Mouse (Mus musculus) brown adipose tissue, adult 24 weeks (tissue): ENCODE measurements around the gene Pold1. TPM values are rescaled to one million over a fixed set of nuclear protein-coding genes. Genes with fewer than 3 reads are reported as not detected.

Experiments
- H3K27ac ChIP-seq: fragments of 200-500 bp; replicated peaks from 2 replicates; pipeline ENCODE4 v1.5.1; 2012; ENCODE audit warnings: low read depth, mild to moderate bottlenecking, low read length
- H3K4me1 ChIP-seq: fragments of 200-500 bp; 2 replicates; pipeline ENCODE4 v1.6.1; 2012; ENCODE audit warnings: low read length, mixed read lengths; ENCODE audit not compliant: control insufficient read depth, insufficient read depth, insufficient read length
- H3K4me3 ChIP-seq: fragments of 200-500 bp; 2 replicates; pipeline ENCODE4 v1.5.1; 2012; ENCODE audit warnings: low read depth, mild to moderate bottlenecking, low read length, moderate library complexity; ENCODE audit not compliant: insufficient read depth
- polyA plus RNA-seq: library from polyadenylated mRNA; stranded (reverse); fragments of >200 nt; gene quantifications from 2 replicates; pipeline ENCODE4 v1.2.4, GENCODE M21; 2012; ENCODE audit not compliant: missing spikeins, insufficient read depth, insufficient read length

Gene Pold1
- polyA plus RNA-seq, 1 experiment = 3.9 TPM

- no peak overlapping the region for H3K4me3 ChIP-seq
- H3K27ac ChIP-seq = no peak overlapping the region
- H3K4me1 ChIP-seq = peaks cover 2% of the 10 kb centered on the region
Observed at GRCm38 (mm10) chr7:44586930-44587329, 38.3 kb upstream of the Pold1 start.

- H3K4me1 ChIP-seq = peaks cover 2% of the 10 kb centered on the region
- H3K27ac ChIP-seq = no peak overlapping the region
- H3K4me3 ChIP-seq = no peak overlapping the region
Observed at GRCm38 (mm10) chr7:44586518-44586917, 37.9 kb upstream of the Pold1 start.

DNA sequence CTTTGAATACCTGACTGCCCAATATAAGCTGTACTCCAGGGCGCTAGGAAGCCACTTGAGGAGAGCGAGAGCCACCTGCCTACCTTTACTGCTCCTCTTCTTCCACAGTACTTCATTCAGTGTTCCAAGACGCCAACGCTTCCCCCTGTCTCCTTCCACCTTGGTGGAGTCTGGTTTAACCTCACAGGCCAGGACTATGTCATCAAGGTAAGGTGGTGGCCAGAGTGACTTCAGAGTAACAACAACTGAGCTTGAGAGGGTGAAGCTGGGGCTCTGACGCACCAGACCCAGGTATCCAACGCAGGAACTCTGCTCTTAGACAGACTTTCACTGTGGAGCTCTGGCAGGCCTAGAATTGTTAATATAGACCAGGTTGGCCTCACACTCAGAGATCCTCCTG is 37.0 kb upstream of the Pold1 start:
- Histone ChIP-seq H3K4me3 (no peak overlapping the region), H3K27ac (no peak overlapping the region)

GRCm38 (mm10) chr7:44584921-44585320 is 36.3 kb upstream of the Pold1 start:
- Histone ChIP-seq H3K4me3 (no peak overlapping the region), H3K27ac (no peak overlapping the region), H3K4me1 (no peaks in the 10 kb centered on the region; the same call in 1 of the 2 replicates)

More for the DNA sequence above, 37.0 kb upstream of the Pold1 start:
- no peaks in the 10 kb centered on the region; the same call in 1 of the 2 replicates for H3K4me1 ChIP-seq

- Histone ChIP-seq H3K27ac (no peak overlapping the region), H3K4me3 (no peak overlapping the region), H3K4me1 (no peaks in the 10 kb centered on the region; the same call in 1 of the 2 replicates)
Observed at GRCm38 (mm10) chr7:44584265-44584804, 35.7 kb upstream of the Pold1 start.

GRCm38 (mm10) chr7:44583146-44583545 is 34.5 kb upstream of the Pold1 start:
- no peak overlapping the region for H3K27ac ChIP-seq
- H3K4me1 ChIP-seq = no peaks in the 10 kb centered on the region; the same call in 1 of the 2 replicates
- no peak overlapping the region for H3K4me3 ChIP-seq

GRCm38 (mm10) chr7:44582709-44583108 is 34.1 kb upstream of the Pold1 start:
- Histone ChIP-seq H3K4me1 (no peaks in the 10 kb centered on the region; the same call in 1 of the 2 replicates), H3K4me3 (no peak overlapping the region), H3K27ac (no peak overlapping the region)

DNA sequence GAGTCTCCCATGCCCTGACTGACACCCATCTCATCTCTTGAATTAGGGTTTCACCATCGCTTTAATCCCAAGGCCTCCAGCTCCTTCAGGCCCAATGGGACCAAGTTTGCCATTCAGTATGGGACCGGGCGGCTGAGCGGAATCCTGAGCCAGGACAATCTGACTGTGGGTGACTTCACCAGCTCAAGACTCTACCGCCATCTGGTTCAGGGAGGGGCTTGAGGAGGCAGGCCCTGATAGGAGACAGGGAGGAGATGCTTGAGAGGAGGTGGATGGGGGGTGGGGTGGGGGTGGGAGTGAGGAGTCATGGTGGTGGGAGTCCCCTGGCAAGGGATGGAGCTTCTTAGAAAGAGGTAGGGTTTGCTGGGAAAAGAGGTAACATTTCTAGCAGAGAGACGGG is 33.0 kb upstream of the Pold1 start:
- no peak overlapping the region for H3K27ac ChIP-seq
- no peaks in the 10 kb centered on the region for H3K4me1 ChIP-seq
- H3K4me3 ChIP-seq = no peak overlapping the region

GRCm38 (mm10) chr7:44576333-44576844 is 27.7 kb upstream of the Pold1 start:
- H3K4me3 ChIP-seq = no peak overlapping the region
- no peak overlapping the region for H3K27ac ChIP-seq
- H3K4me1 ChIP-seq = no peaks in the 10 kb centered on the region

DNA sequence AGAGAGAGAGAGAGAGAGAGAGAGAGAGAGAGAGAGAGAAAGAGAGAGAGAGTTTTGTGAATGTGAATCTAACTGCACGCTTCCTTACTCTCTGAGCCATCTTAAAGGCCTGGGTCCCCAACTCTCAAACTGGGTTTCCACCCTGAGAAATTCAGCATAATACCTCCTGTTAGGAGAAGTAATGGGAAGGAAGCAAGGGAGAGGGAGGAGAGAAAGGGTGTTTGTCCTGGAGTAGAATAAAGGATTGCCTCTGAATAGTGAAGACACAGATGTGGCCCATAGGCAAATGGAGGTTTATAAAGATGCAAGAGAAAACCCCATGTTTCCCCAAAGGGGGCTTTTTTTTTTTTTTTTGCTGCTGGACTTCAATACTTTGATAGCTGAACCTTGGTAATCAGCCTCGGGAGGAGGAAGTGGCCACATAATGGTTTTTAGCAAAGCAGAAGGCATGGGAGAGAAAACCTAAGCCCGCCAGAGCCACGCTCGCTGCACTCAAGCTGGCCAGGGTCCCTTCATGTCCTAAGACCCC is 24.4 kb upstream of the Pold1 start:
- no peak overlapping the region for H3K4me3 ChIP-seq
- no peak overlapping the region for H3K27ac ChIP-seq
- no peaks in the 10 kb centered on the region for H3K4me1 ChIP-seq

GRCm38 (mm10) chr7:44572213-44572701 is 23.6 kb upstream of the Pold1 start, which contains the start of gene Napsa:
TSS of gene Napsa (plus strand) at chr7:44572380.
- H3K27ac ChIP-seq = no peak within 1 kb of the TSS

DNA sequence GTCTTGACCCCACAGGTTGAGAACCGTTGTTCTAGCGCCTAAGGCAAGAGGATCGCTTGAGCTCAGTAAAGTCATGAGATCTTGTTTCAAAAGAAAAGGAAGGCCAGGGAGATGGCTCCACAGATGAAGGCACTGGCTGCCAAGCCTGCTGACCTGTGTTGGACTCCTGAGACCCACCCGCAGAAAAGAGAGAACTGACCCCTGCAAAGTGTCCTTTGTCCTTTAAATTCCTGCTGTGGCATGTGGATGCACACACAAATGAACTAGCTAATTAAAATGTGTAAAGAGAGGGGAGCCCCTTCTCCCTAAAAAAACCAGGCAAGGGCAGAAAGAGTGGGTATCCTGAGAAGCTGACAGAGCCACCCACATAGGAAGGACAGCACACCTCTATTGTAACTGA is 23.2 kb upstream of the Pold1 start:
- H3K4me1 ChIP-seq = no peaks in the 10 kb centered on the region
- H3K27ac ChIP-seq = no peak overlapping the region
- H3K4me3 ChIP-seq = no peak overlapping the region

More at GRCm38 (mm10) chr7:44572213-44572701, 23.6 kb upstream of the Pold1 start, which contains the start of gene Napsa:
- no peak within 1 kb of the TSS for H3K4me3 ChIP-seq
- H3K4me1 ChIP-seq = no peaks in the 10 kb centered on the region

DNA sequence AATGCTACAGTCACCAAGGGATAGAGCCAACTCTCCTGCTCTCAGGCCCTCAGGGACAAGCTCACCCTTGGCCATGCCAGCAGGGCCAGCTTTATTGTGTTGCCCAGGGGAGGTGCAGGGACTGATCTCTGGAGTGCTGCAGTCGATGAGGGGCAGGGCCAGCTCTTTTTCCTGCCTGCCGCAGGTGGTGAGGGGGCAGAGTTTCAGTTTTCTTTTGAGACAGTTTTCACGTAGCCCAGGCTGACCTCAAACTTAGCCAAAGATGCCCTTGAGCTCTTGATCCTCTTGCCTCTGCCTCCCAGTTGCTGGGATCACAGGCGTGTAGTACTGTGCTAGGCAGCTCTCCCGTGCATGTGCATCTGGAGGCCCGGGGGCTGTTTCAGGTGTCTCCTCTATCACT is 22.3 kb upstream of the Pold1 start:
- Histone ChIP-seq H3K4me1 (no peaks in the 10 kb centered on the region), H3K27ac (no peak overlapping the region), H3K4me3 (no peak overlapping the region)

DNA sequence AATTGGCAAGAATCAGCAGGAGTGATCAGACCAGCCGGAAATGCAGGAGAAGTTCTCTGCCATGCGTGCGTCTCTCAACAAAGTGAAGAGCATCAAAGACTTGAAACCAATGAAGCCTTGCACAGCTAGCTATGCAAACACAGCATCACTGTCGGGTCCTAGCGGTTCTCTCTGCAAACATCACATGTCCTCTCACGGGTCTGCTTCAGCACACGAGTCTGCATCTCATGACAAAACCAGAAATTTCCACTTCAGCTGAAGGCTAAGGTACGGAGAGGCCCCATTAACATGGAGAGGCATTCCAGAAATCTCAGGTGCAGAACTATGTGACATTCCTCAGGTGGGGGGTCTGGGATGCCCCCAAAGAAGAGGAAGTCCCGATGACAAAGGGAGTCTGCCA is 20.2 kb upstream of the Pold1 start:
- no peaks in the 10 kb centered on the region for H3K4me1 ChIP-seq
- no peak overlapping the region for H3K27ac ChIP-seq
- H3K4me3 ChIP-seq = no peak overlapping the region

DNA sequence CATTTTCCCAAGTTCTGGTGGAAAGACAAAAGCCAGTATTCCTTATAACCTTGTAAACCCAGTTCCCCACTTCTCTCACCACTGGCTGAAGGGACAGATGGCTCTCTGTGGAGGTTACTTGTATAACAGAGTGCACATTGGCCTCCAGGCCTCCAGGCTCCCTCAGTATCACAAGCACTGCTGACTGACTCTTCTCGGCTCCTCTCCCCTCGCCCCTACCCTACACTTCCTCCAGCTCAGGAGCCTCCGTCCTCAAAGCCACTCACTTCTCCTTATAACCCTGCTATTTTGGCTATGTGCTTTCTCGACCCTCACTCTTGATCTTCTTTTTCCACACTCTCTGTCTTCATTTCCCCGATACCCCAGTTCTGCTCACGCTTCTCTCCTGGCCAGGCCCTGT is 16.8 kb upstream of the Pold1 start:
- Histone ChIP-seq H3K4me3 (no peak overlapping the region), H3K27ac (no peak overlapping the region), H3K4me1 (no peaks in the 10 kb centered on the region)

DNA sequence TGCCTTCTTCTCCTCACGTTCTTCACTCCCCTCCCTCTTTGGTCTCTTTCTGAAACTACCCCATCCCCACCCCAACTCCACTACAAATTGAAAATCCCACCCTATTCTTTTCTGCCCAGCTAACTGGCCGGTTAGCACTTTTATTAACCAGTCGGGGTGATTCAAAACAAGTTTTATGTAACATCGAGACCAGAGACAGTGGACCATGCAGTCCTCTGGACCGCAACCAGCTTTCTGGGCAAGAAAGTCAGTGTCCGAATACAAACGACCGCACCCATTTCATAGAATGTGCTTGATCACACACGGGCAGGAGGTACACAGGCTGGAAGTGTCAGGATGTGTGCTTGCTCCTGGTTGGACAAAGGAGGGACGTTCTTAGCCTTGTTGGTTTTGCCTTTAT is 15.8 kb upstream of the Pold1 start:
- H3K27ac ChIP-seq = no peak overlapping the region
- no peaks in the 10 kb centered on the region for H3K4me1 ChIP-seq
- H3K4me3 ChIP-seq = no peak overlapping the region
